Mouse (Mus musculus) bone marrow macrophage, adult 2 months (primary cell): ENCODE measurements around the gene Ydjc.

Experiments used
- CTCF ChIP-seq: IDR thresholded peaks from 2 replicates; pipeline ENCODE4 v1.5.1; 2012; ENCODE audit warnings: low read depth, mild to moderate bottlenecking, low read length, moderate library complexity
- POLR2A ChIP-seq: IDR thresholded peaks from 2 replicates; pipeline ENCODE4 v1.6.1; 2012; ENCODE audit warnings: mild to moderate bottlenecking, low read depth, low read length, borderline replicate concordance

GRCm38 (mm10) chr16:17131191-17132088 is 13.0 kb upstream of the Ydjc start:
- TF ChIP-seq CTCF, result no peak
- TF ChIP-seq POLR2A, result no peak
